Mouse (Mus musculus): ENCODE measurements around the gene Kcnip4.

Kcnip4 gene

DNA sequence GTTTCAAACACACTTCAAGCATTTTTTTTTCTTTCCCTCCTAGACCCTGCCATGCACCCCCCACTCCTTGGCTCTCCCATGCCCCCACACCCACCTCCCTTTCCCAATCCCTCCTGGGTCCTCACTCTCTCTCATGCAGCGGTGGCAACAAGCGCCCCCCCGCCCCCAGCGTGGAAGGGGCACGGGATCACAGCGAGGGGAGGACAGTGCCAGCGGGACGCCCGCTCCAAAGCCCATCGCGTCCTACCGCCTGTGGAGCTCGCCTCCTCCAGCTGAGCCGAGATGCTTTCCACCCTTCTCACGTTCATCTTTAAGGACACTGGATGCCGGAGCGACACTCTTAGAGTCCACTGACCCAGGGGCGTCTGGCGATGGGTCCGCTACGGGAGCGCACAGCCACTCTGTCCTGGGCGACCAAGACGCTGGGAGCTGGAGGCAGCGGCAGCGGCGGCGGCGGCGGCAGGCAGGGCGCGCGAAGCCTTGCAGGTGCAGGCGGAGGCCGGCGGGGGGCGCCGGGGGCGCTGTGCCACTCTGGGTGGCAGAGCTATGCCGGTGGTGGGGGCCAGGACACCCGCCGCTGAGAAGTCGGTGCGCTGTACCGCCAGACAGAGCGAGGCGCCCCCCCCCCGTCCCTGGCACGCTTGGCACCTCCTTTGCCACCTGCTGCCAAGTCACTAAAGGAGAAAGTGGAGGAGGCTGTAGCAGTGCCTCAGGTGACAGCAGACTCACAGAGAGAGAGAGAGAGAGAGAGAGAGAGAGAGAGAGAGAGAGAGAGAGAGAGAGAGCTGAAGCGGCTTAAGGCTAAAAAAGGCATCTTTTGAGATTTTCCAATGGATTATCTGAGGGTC lies at the start of gene Kcnip4:
Gene Kcnip4, minus strand, starts transcription at position 514 of the 848 bp plus-strand sequence.
- no peak for DNase-seq (ENCODE audit: low read depth, low spot score)

DNA sequence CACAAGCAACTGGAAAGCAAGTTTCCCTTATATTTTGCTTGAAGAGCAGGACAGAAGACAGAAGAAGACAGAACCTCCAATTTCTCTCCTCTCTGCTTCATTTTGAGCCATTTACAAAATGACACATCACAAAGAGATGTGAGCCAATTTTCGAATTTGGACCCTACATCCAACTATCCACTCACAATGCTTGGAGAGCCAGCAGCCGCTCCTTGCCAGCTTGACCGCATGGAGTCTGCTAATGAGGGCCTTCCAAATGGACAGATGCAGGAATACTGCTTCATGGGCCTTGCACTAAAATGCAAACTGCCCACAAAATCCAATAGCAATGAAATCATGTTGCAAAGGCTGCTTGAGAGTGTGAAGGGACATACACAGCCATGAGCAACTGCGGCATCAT lies 47.2 kb upstream of the Kcnip4 start:
- no peak for DNase-seq (ENCODE audit: low read depth, low spot score)

DNA sequence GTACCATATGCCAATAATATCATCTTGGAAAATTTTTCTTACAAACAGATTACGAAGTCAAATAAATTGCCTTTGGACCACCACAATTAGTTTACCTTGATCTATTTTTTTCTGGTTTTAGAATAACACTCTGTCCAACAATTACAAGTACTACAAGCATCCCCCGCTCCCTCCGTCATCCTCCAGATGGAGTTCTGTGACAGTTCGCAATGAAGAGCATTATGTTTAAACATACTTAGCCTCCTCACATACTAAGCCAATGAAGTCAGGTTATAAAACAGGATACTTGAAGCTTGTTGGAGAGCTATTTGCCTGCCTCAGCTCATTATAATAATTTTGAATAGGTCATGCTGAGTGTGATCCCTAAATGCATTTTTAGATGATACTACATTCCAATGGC lies 39.0 kb upstream of the Kcnip4 start:
- no peak for DNase-seq (ENCODE audit: low read depth, low spot score)

DNA sequence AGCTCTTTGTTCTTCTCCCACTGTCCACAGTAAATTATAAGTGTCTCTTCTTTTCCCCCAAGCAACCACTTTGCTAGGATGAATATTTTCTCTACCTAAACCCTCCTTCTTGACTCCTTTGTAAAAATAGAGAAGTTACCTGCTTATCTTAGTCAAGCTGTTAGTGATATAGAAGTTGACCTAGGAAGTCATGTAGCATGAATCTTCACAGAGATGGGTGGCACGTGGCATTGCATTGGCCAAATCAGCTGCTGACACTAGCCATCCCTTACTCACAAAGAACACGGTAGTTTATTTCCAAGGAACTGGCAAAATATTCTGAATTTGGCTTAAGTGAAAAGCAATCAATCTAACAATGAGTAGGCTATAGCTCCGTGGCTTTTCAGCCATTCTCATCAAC lies 32.7 kb upstream of the Kcnip4 start:
- no peak for DNase-seq (ENCODE audit: low read depth, low spot score)

DNA sequence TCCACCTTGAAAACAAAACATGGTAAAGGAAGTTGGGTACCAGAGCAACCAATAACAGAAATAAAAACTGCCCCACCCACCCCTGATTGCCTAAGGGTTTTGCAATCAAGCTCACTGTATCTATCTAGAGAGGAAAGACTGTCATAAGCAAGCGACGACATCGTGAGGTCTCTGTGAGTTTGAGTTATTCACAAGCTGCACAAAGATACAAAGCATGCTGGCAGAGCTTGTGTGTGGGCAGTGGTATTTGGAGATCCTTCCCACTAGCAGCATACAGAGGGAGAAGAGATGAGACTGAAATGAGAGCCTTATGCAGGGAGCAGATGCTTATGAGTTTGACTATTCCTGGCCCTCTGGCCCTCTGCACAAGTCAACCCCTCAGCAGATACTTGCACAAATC lies 23.2 kb upstream of the Kcnip4 start:
- no peak for DNase-seq (ENCODE audit: low read depth, low spot score)

DNA sequence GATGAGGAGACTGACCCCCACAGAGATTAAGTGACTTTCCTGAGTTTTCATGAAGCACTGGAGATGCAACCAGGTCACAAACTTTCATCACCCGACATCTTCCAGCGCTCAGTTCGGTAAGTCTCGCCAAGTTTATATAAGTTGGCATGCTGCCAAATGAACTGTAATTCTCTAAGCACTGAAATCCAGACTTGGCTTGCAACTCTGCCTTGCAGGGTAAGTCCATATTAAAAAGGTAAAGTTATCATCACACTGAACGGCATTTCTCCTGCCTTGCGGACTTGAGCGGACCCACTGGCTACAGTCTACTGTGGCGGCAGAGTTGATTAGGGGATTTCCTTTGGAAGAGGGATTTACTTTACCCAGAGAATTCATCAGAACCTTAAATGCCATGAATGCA lies 4.7 kb upstream of the Kcnip4 start:
- DNase-seq (ENCODE audit: low read depth, low spot score) = no peak

DNA sequence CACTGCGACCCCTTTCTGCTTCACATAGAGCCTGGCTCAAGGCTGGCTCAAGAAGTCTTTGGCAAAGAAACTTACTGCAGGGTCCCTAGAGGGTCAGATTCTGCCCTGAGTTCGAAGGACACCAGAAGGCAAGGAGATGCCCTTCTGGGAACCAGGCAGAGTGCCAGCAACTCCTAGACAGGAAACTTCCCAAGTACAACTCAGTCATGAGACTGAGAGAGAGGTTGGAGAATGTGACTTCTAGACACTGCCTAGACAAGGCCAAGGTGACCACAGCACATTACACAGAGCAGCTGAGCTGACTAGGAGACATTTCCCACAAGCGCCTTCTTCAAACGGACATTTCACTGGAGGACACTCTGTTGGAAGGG lies 520 bp upstream of the Kcnip4 start:
- DNase-seq (ENCODE audit: low read depth, low spot score) = no peak

DNA sequence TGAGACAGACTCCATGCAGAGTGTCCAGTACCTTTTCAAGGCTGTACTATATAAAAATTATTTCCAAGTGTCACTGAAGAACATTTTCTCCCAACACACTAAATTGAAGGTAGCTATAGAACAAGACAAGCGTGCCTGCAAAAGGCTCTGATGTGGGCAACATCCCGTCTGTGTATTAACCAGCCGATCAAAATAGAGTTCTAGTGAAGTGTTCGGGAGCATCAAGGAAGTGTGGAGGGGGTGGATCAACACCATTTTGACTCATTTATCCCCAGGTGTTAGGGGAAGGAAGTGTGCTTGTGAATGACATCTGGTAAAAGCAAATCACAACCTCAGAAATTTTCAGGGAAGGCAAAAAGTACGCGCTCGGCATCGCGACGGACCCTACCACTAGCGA lies 712 bp downstream of the Kcnip4 start:
- no peak for DNase-seq (ENCODE audit: low read depth, low spot score)

DNA sequence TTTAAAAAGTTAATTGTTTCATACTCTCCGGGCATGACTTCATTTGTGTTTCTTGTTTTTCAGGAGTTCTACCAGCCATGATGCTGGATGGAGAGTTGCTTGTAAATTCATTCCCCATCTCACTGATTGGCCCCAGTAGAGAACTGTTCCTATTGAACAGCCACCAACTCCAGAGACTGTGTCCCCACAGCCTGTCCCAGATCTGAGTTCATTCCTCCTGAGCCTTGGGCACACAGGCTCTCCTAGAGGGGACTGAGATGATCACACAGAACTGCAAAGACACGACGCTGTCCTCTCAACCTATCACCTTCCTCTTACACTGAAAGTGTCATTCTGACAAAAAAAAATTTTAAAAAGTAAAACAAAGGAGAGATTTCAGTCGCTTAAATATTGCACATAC lies 1.7 kb downstream of the Kcnip4 start:
- no peak for DNase-seq (ENCODE audit: low read depth, low spot score)

DNA sequence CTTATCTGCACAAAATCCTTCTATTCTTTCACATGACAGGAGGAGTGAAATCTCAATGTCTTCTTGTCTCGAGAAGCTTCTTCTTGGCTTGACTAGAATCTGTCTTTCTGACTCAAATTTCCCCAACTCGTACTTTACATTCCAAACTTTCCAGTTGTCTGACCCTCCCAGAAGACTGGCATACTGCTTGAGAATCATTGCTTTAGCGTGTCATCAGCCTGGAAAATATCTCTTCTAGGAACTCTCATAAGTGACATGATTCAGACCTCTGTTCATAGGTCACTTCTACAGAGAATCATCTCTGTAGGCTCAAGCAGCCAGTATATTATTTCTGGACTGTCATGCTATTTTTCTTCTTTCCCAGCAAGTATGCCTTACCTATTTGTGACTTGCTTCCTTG lies 26.0 kb downstream of the Kcnip4 start:
- no peak for DNase-seq (ENCODE audit: low read depth, low spot score)

DNA sequence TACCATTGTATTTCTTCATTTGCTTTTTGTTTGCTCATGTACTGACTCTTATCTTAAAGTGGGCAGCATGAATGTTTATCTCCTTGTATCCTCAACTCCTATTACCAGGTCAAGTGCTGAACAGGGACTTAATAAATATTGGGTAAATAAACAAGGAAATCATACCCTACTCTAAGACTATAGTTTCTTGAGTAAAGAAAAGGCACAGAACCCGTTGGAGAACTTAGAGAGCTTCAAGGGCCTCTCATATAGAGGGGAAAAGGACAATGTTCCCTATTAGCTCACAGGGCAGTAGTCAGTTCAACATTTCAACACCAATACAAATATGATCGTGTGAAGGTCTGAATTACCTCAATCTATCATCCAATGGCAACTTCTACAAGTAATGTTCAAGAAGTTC lies 37.4 kb downstream of the Kcnip4 start:
- no peak for DNase-seq (ENCODE audit: low read depth, low spot score)

DNA sequence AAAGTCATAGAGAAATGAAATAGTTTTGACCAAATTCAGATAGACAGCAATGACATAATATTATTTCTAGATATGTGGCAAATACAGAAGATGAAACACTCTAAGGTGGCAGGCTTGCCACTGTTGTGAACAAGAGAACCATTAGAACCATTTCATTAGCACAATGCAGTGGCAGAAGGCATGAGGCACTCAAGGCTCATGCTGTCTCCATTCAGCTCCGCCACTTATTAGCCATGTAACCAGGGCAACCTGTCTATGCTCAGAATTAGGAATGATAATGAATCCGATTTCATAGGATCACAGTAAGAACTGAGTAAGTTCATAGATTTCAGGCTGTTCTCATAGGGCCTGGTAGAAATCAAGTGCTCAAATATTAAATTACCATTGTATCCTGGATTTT lies 54.0 kb downstream of the Kcnip4 start:
- no peak for DNase-seq (ENCODE audit: low read depth, low spot score)

DNA sequence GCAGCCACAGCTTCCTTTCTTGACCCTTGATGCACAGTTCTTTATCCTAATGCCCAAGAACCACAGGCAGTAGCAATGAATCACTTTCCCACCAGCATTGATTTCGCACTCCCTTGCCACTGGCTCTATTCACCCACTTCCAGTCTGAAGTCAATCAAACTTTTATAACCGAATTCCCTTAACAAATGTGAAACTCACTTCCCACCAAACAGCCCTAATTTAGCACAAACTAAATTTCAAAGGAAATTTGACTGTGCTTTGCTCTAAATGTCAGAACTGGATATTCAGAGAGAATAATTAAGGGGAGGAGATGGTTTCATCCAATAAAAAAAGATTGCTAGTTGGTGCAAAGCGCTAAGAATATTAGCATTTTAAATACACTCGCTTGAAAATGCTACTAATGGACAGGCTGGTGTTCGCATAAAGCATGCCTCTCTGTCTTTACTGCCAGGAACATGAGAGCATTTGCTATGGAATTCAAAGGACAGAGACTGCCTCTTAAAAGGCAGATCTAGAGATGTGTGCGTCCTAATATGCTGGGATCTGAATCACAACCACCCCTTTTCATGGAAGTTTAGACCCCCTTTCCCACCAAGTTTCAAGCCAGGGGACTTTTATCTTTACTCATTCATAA lies 63.9 kb downstream of the Kcnip4 start:
- no peak for DNase-seq (ENCODE audit: low read depth, low spot score)

DNA sequence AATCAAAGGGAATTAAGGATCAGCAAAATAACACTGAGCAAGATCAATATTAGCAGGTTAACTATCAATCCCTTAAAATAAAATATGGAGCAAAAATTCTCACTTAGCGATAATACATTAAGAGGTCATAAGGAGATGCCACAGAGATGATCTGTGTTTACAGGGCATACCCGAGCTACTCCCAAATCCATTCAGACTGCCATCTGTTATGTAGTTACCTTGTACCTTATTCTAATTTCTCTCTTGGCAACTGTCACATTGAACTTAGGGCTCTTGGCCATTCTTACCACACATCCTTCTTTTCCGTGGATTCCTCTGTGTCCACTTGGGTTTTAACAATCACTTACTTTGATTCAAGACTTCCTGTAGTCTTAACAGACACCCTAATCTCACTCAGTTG lies 71.6 kb downstream of the Kcnip4 start:
- DNase-seq (ENCODE audit: low read depth, low spot score) = no peak

DNA sequence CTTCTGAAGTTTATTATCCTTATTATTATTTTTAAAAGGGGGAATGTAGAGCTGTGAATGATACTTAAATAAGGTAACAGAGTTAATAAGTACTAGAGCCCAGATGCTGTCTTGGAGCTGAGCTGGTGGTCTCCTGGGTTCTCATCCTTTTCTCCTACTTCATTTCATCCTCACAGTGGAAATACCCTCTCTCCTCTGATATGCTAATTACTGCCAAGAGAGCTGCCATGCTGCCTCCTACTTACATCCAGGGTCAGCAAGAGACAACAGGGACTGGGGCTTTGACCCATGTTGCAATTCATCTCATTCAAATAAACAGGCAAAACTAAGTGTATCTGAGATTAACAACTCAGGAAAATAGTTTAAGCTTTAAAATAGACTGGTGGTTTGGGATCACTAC lies 73.4 kb downstream of the Kcnip4 start:
- no peak for DNase-seq (ENCODE audit: low read depth, low spot score)

DNA sequence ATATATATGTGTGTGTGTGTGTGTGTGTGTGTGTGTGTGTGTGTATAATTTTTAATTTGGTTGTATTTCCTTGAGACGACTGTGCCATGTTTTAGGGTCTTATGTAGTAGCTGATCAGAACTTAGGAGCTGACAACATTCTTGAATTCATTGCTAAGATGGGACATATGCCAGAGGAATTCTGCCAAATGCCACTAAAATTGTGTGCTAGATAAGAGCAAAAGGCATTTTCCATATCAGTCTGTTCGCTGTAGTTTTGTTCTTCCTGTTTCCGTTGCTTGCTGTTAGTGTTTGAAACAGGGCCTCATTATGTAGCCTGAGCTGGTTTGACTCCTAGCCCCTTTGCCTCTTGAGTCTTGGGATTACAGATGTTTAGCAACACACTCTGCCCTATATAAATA lies 73.8 kb downstream of the Kcnip4 start:
- DNase-seq (ENCODE audit: low read depth, low spot score) = peak; percentile 49

DNA sequence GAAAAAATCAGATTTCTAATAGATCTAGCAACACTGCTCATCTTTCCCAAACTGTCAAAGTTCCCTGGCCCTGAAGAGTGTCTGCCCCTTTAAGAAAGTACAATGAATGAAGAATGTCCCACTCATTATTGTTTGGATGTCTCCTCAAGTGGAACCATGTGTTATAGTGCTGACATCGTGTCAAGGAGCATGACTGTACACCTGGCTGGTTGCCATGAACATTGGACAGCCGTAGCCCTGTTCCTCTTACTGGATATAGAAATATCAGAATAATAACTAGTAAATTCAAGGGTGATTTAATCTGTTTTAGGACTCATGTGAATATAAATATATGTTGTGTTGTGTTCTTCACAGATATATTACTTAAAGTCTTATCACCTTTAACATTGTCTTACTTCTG lies 87.5 kb downstream of the Kcnip4 start:
- DNase-seq (ENCODE audit: low read depth, low spot score) = no peak

DNA sequence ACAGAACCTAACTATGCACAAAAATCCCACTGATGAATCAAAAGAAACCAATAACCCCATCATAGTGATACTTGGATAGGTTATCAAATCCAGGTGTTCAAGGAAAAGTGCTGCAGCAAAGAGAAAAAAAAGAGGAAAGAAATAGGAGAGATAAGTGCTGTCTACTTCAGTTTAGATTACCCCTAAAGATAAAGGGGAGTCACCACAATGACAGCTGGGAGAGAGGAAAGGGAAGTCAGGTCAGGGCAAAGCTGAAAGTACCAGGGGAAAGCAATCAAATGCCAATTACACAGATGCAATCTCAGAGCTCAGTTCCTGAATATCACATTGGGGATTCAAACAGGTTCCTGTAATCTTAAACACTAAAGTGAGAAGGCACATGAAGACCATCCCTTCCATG lies 97.0 kb downstream of the Kcnip4 start:
- no peak for DNase-seq (ENCODE audit: low read depth, low spot score)

DNA sequence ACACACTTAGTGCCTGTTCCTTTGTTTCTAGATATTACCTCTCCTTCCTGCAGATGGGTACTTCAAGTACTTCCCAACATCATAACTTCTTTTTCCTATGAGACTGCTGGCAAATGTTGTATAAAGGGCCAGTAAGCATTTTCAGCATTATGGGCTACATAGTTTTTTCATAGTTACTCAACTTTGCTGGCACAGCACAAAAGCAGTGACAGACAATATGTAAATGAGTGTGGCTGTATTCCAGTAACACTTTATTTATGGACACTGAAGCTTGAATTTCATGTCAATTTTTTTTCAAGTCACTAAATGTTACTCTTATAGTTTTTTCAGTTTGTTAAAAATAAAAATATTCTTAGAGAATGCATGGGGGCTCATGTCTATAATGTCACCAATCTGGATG lies 105.0 kb downstream of the Kcnip4 start:
- DNase-seq (ENCODE audit: low read depth, low spot score) = peak; percentile 22

DNA sequence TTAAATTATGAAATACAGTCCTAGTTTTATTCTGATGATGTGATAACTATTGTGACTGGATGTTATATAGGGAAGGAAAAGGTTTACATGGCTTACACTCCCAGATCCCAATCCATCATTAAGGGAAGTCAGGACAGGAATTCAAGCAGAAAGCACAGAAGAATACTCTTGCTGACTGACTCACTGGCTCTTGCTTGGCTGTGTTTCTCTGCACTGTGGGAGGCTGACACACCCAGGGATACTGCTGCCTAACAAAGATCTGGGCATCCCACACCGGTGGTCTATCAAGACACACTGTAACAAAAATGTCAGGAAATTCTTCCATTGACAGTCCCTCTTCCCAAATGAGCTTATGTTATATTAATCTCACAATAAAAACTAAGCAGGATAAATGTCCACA lies 116.4 kb downstream of the Kcnip4 start:
- no peak for DNase-seq (ENCODE audit: low read depth, low spot score)

DNA sequence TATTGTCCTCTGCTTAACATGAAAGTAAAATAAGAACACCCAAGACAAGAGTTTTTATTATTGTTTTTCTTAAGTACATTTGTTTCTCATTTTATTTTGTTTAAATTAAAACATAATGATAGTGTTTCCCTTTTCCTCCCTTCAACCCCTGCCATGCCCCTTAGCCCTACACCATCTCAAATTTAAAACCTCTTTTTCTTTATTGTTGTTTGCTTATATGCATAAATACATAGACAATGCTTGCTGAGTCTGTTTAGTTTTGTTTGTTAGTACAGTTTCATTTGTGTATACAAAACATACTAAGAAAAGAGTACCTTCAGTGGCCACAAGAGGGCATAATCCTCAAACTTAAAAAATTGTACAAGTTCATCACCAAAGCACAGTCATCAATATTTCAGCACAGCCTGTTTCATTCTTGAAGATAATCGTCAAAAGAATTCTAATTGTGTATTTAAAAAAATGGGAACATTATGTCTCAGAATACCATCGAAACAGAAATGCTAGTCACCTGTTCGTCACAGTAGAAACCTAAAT lies 154.1 kb downstream of the Kcnip4 start:
- DNase-seq (ENCODE audit: low read depth, low spot score) = peak; percentile 46

DNA sequence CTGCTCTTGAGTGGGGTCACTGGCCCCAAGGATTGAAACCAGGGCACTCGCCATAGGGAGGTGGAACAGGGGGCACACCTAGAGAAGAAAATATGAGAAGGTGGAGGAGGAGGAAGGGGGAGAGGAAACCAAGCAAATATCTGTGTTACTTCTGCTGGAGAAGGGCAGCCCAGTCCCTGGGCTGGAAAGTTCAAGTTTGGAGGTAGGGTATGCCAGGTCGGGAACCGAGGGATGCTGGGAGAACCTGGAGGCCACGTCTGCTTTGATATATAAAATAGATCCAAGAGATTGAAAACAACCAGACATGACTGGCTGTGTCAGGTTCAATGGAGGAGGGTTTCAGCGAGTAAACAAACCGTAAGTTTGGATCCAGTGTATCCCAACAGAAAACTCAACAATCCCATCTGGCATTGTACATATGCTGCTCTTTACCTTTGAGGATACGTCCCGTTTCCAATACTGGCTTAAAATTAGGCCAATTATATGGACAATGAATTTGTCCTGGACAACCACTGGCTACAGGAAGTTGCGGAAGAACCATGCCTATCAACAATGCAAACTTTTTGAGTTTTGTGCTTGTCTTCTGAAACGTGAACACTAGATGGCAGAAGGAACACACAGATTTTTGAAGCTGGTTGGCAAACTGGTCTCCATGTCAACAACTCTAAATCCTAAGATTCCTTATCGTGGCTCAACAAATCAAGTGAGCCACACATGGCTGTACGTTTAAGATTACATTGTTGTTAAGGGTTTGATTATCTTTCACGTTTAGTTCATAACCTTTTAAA lies 155.9 kb downstream of the Kcnip4 start:
- DNase-seq (ENCODE audit: low read depth, low spot score) = peak; percentile 32

Measured in brain, embryonic 18.5 days (tissue).